Mouse (Mus musculus): ENCODE measurements at regions not wholly inside any gene's neighbourhood (a gene's known extent, or its start where the extent isn't known, plus 50 kb on each side); places are given as distances from the start of the nearest gene placed in this dataset.

DNA sequence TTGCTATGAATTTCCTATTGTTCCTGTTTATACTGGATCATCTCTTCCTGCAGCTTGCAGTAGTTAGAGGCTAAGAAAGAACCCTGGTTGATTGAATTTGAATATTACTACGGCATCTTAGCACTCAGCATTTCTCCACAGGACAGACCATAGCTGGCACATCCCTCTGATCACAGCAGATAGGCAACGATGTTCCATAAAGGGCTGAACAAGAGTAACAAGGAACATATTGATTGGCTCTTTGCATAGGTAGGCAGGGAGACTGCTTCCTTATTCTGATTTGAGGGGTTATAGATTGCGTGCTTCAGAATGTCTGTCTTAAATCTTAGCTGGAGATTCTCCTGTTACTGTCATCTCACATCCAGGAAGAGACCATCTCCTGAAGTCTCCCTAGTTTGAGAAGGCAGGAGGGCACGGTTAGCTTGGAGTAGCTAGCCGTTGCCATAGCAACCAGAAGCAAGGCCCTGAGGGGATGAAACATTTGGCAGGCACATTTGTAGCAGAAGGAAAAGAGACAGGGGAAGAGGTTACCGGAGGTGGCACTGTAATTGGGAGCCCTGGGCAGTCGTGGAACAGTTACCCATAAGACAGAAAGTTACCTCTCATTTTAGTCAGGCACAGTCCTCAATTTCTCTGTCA lies 133.2 kb upstream of the Phyhipl start:
- H3K4me1 ChIP-seq (ENCODE audit: control insufficient read depth in 1 of 2, insufficient read depth in 2 of 2, low read length in 2 of 2): no peaks in the 10 kb centered on the region
- no peaks in the 10 kb centered on the region for H3K27me3 ChIP-seq (ENCODE audit: control insufficient read depth in 1 of 2, insufficient read depth in 2 of 2, low read length in 2 of 2)
- no peak overlapping the region for H3K9ac ChIP-seq (ENCODE audit: control insufficient read depth, low read depth, low read length, poor library complexity, severe bottlenecking)
- H3K4me3 ChIP-seq (ENCODE audit: control insufficient read depth in 1 of 2, insufficient read depth in 1 of 2, low read depth in 2 of 2, low read length in 2 of 2): no peak overlapping the region
- TF ChIP-seq CTCF (IDR thresholded peaks at IDR 0.05 in 2 of 3, conservative IDR thresholded peaks at IDR 0.05 in 1 of 3; ENCODE audit: control insufficient read depth in 1 of 3, insufficient read depth in 1 of 3, low read depth in 2 of 3, low read length in 3 of 3, poor library complexity in 1 of 3, severe bottlenecking in 1 of 3): no peak
- no peak for TF ChIP-seq TCF12 (IDR thresholded peaks at IDR 0.05; ENCODE audit: low read depth, low read length)
- no peak for TF ChIP-seq KAT2A (conservative IDR thresholded peaks at IDR 0.05; ENCODE audit: low read depth, low read length)
- TF ChIP-seq MAX (IDR thresholded peaks at IDR 0.05; ENCODE audit: low read length): no peak
- no peak for TF ChIP-seq E2F4 (IDR thresholded peaks at IDR 0.05; ENCODE audit: borderline replicate concordance, low read depth, low read length)
- TF ChIP-seq CHD1 (IDR thresholded peaks at IDR 0.05; ENCODE audit: low read depth, low read length): no peak
- no peak for TF ChIP-seq RCOR1 (IDR thresholded peaks at IDR 0.05; ENCODE audit: low read depth, low read length)
- no peak for TF ChIP-seq USF2 (IDR thresholded peaks at IDR 0.05; ENCODE audit: borderline replicate concordance in 1 of 2, insufficient read depth in 1 of 2, low read depth in 1 of 2, low read length in 2 of 2)
- TF ChIP-seq MYC (IDR thresholded peaks at IDR 0.05; ENCODE audit: low read depth, low read length): no peak
- no peaks in the 10 kb centered on the region for H3K9me3 ChIP-seq (replicated peaks; ENCODE audit: insufficient read depth, low read length)
- no peaks in the 10 kb centered on the region for H3K36me3 ChIP-seq (ENCODE audit: control insufficient read depth in 1 of 2, insufficient read depth in 2 of 2, low read length in 2 of 2)
- no peak for DNase-seq (ENCODE audit: low read depth, low spot score)
- no peaks in the 10 kb centered on the region for H3K79me2 ChIP-seq (ENCODE audit: control insufficient read depth, insufficient read depth, low read length, poor library complexity)
- H3K27ac ChIP-seq (ENCODE audit: control insufficient read depth, low read depth, low read length): no peak overlapping the region

DNA sequence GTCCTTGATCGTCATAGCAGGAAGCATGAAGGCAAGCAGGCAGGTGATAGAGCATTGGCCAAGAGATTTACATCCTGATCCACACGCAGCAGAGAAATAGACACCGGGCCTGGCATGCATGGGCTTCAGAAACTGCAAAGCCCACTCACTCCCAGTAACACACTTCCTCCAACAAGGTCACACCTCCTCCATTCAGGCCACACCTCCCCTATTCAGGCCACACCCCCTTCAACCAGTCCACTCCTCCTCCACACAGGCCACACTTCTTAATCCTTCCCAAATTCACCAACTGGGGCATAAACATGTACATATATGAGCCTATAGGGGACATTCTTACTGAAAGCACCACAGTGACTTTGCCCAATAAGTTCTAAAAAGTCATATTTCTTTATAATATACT lies 125.3 kb upstream of the Phyhipl start:
- H3K27ac ChIP-seq (ENCODE audit: control insufficient read depth, low read depth, low read length): no peak overlapping the region
- no peaks in the 10 kb centered on the region for H3K9me3 ChIP-seq (replicated peaks; ENCODE audit: insufficient read depth, low read length)
- no peaks in the 10 kb centered on the region for H3K36me3 ChIP-seq (ENCODE audit: control insufficient read depth in 1 of 2, insufficient read depth in 2 of 2, low read length in 2 of 2)
- H3K4me1 ChIP-seq (ENCODE audit: control insufficient read depth in 1 of 2, insufficient read depth in 2 of 2, low read length in 2 of 2): no peaks in the 10 kb centered on the region
- no peak for TF ChIP-seq NELFE (IDR thresholded peaks at IDR 0.05; ENCODE audit: low read depth, low read length)
- no peak for TF ChIP-seq MEF2A (IDR thresholded peaks at IDR 0.05; ENCODE audit: extremely low read depth, insufficient replicate concordance, low read depth, low read length, poor library complexity, severe bottlenecking)
- no peak for TF ChIP-seq POLR2AphosphoS5 (IDR thresholded peaks at IDR 0.05; ENCODE audit: borderline replicate concordance, low read depth, low read length)
- TF ChIP-seq MXI1 (IDR thresholded peaks at IDR 0.05; ENCODE audit: low read depth, low read length): no peak
- no peak for TF ChIP-seq GABPA (IDR thresholded peaks at IDR 0.05; ENCODE audit: low read depth, low read length)
- no peak for TF ChIP-seq POLR2A (IDR thresholded peaks at IDR 0.05; ENCODE audit: control insufficient read depth in 1 of 2, insufficient read depth in 1 of 2, low read depth in 1 of 2, low read length in 2 of 2, poor library complexity in 1 of 2)
- TF ChIP-seq EP300 (IDR thresholded peaks at IDR 0.05; ENCODE audit: low read depth in 1 of 2, low read length in 2 of 2): no peak
- no peak for TF ChIP-seq POLR2AphosphoS2 (IDR thresholded peaks at IDR 0.05; ENCODE audit: low read length)
- no peak for TF ChIP-seq ETS1 (IDR thresholded peaks at IDR 0.05; ENCODE audit: low read depth, low read length)
- no peak for TF ChIP-seq MYC (IDR thresholded peaks at IDR 0.05; ENCODE audit: low read depth, low read length)
- TF ChIP-seq CHD1 (IDR thresholded peaks at IDR 0.05; ENCODE audit: low read depth, low read length): no peak
- no peak for TF ChIP-seq MAZ (IDR thresholded peaks at IDR 0.05; ENCODE audit: low read depth, low read length)
- no peak for DNase-seq (ENCODE audit: low read depth, low spot score)
- no peaks in the 10 kb centered on the region for H3K79me2 ChIP-seq (ENCODE audit: control insufficient read depth, insufficient read depth, low read length, poor library complexity)
- no peak overlapping the region for H3K9ac ChIP-seq (ENCODE audit: control insufficient read depth, low read depth, low read length, poor library complexity, severe bottlenecking)
- no peak overlapping the region for H3K4me3 ChIP-seq (ENCODE audit: control insufficient read depth in 1 of 2, insufficient read depth in 1 of 2, low read depth in 2 of 2, low read length in 2 of 2)
- no peaks in the 10 kb centered on the region for H3K27me3 ChIP-seq (ENCODE audit: control insufficient read depth in 1 of 2, insufficient read depth in 2 of 2, low read length in 2 of 2)

All from MEL (cell line).